Mouse (Mus musculus): ENCODE measurements around the gene Tmem221. TPM values are rescaled to one million over a fixed set of nuclear protein-coding genes. Genes with fewer than 3 reads are reported as not detected.

The Tmem221 gene
- polyA plus RNA-seq, 1 experiment from 2014 or later = 0.13 TPM

DNA sequence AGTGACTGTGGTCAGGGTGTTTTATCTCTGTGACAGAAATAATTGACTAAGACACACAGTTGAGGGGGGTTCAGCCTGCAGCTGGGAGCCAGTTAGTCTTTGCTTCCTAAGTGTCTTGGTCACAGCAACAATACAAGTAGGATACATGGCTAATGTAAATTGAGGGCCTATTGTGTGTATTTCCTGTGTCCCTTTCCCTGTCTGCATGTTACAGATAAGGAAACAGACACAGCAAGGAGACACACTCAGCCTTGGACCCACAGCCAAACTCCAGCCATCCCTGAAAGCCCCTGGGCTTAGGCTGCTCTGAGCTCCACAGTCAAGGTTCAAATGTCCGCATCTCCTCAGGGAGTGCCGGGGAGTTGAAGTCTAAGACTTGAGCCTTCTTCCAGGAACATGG, 4.0 kb downstream of the Tmem221 start:
- DNase-seq (ENCODE audit: low spot score) (no peak), ATAC-seq (replicated peaks; ENCODE audit: insufficient number of reproducible peaks, low FRiP score, low TSS enrichment, low read depth) (no peak)
- WGBS = 85% methylated on average over 2 of the region's 2 CpGs
- no peaks in the 10 kb centered on the region for H3K9me3 ChIP-seq (replicated peaks; ENCODE audit: control insufficient read depth, low read length)
- no peak overlapping the region for H3K9ac ChIP-seq (replicated peaks; ENCODE audit: low read length)
- H3K4me2 ChIP-seq (ENCODE audit: low read depth, low read length) = no peak overlapping the region
- H3K27ac ChIP-seq (replicated peaks; ENCODE audit: low read depth, low read length) = no peak overlapping the region
- no peak overlapping the region for H3K4me3 ChIP-seq (ENCODE audit: low read depth, low read length)
- peaks cover 32% of the 10 kb centered on the region for H3K27me3 ChIP-seq (ENCODE audit: control insufficient read depth, insufficient read depth, low read length)
- H3K4me1 ChIP-seq (ENCODE audit: control insufficient read depth, insufficient read depth, low read length) = peaks cover 6% of the 10 kb centered on the region; the same call in 1 of the 2 replicates
- no peaks in the 10 kb centered on the region for H3K36me3 ChIP-seq (replicated peaks; ENCODE audit: control insufficient read depth, insufficient read depth, low read depth, low read length)

DNA sequence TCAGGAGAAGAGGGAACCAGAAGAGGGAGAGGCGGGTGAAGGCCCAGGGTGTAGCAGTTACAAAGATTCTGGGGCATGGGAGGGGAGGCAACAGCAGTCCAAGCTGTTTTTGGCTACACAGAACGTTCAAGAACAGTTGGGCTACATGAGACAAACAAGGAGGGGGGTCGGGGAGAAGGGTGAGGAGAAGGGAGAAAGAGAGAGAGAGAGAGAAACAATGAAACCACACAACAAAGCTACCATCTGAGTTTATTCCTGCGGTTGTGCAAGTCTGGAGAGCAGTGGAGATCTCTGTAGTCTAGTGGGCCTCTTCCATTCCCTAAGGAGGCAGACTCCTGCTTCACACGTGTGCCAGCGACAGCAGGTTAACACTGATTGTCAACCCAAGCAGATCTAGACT, 4.7 kb downstream of the Tmem221 start:
- Histone ChIP-seq H3K27ac (replicated peaks; ENCODE audit: low read depth, low read length) (no peak overlapping the region), H3K4me1 (ENCODE audit: control insufficient read depth, insufficient read depth, low read length) (peaks cover 5% of the 10 kb centered on the region; the same call in 1 of the 2 replicates), H3K9me3 (replicated peaks; ENCODE audit: control insufficient read depth, low read length) (no peaks in the 10 kb centered on the region), H3K4me3 (ENCODE audit: low read depth, low read length) (no peak overlapping the region), H3K4me2 (ENCODE audit: low read depth, low read length) (no peak overlapping the region), H3K9ac (replicated peaks; ENCODE audit: low read length) (no peak overlapping the region), H3K27me3 (ENCODE audit: control insufficient read depth, insufficient read depth, low read length) (peaks cover 25% of the 10 kb centered on the region), H3K36me3 (replicated peaks; ENCODE audit: control insufficient read depth, insufficient read depth, low read depth, low read length) (no peaks in the 10 kb centered on the region)
- no peak for DNase-seq (ENCODE audit: low spot score)
- no peak for ATAC-seq (replicated peaks; ENCODE audit: insufficient number of reproducible peaks, low FRiP score, low TSS enrichment, low read depth)
- 75% methylated on average over 6 of the region's 6 CpGs for WGBS

- WGBS = 45% methylated on average over 6 of the region's 6 CpGs
- Histone ChIP-seq H3K9ac (replicated peaks; ENCODE audit: low read length) (no peak overlapping the region), H3K27ac (replicated peaks; ENCODE audit: low read depth, low read length) (no peak overlapping the region), H3K27me3 (ENCODE audit: control insufficient read depth, insufficient read depth, low read length) (peaks cover 13% of the 10 kb centered on the region), H3K4me3 (ENCODE audit: low read depth, low read length) (no peak overlapping the region), H3K4me1 (ENCODE audit: control insufficient read depth, insufficient read depth, low read length) (no peaks in the 10 kb centered on the region; the same call in 1 of the 2 replicates), H3K36me3 (replicated peaks; ENCODE audit: control insufficient read depth, insufficient read depth, low read depth, low read length) (no peaks in the 10 kb centered on the region), H3K9me3 (replicated peaks; ENCODE audit: control insufficient read depth, low read length) (no peaks in the 10 kb centered on the region), H3K4me2 (ENCODE audit: low read depth, low read length) (no peak overlapping the region)
- DNase-seq (ENCODE audit: low spot score) (no peak), ATAC-seq (replicated peaks; ENCODE audit: insufficient number of reproducible peaks, low FRiP score, low TSS enrichment, low read depth) (no peak)
These were observed 5.9 kb downstream of the Tmem221 start for GRCm38 (mm10) chr8:71552770-71553169.

DNA sequence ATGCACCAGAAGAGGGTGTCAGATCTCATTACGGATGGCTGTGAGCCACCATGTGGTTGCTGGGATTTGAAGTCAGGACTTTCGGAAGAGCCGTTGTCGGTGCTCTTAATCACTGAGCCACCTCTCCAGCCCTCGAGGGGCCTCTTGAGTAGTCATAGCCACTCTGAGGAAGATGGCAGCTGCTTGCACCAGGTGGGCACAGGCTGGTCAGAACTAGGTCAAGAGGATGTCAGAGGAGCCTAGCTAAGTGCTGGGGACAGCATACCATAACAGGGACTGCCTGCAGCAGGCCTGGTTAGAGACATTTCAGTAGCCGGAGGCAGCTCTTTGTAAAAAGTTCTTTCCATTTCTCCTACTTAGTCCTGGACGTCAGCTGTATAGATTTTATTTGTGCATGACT, 7.9 kb downstream of the Tmem221 start:
- DNase-seq (ENCODE audit: low spot score) = no peak
- Histone ChIP-seq H3K4me2 (ENCODE audit: low read depth, low read length) (no peak overlapping the region), H3K27me3 (ENCODE audit: control insufficient read depth, insufficient read depth, low read length) (no peaks in the 10 kb centered on the region; the same call in 1 of the 2 replicates), H3K9me3 (replicated peaks; ENCODE audit: control insufficient read depth, low read length) (no peaks in the 10 kb centered on the region), H3K9ac (replicated peaks; ENCODE audit: low read length) (no peak overlapping the region), H3K4me3 (ENCODE audit: low read depth, low read length) (no peak overlapping the region), H3K4me1 (ENCODE audit: control insufficient read depth, insufficient read depth, low read length) (no peaks in the 10 kb centered on the region; the same call in 1 of the 2 replicates), H3K36me3 (replicated peaks; ENCODE audit: control insufficient read depth, insufficient read depth, low read depth, low read length) (no peaks in the 10 kb centered on the region), H3K27ac (replicated peaks; ENCODE audit: low read depth, low read length) (no peak overlapping the region)
- ATAC-seq (replicated peaks; ENCODE audit: insufficient number of reproducible peaks, low FRiP score, low TSS enrichment, low read depth) = no peak
- WGBS = 63% methylated on average over 7 of the region's 7 CpGs

DNA sequence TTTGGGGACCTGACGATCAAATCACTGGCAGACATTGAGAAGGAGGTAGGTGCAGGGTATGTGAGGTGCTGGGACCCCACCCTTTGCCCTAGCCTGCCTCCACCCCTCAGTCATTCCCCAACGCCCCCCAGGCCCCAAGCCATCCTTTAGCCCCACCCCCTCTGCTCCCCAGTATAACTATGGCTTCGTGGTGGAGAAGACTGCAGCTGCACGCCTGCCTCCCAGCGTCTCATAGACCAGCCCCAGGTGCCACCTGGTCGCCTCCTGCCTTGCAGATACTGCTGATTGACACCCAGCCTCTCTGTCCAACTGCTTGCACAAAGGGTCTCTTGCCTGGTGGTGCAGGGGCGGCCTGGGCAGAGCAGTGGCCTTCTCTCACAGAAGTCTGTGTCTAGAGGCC, 11.1 kb downstream of the Tmem221 start:
- no peaks in the 10 kb centered on the region; the same call in 1 of the 2 replicates for H3K4me1 ChIP-seq (ENCODE audit: control insufficient read depth, insufficient read depth, low read length)
- ATAC-seq (replicated peaks; ENCODE audit: insufficient number of reproducible peaks, low FRiP score, low TSS enrichment, low read depth) (no peak), DNase-seq (ENCODE audit: low spot score) (no peak)
- no peaks in the 10 kb centered on the region for H3K36me3 ChIP-seq (replicated peaks; ENCODE audit: control insufficient read depth, insufficient read depth, low read depth, low read length)
- H3K4me3 ChIP-seq (ENCODE audit: low read depth, low read length) = no peak overlapping the region
- no peaks in the 10 kb centered on the region for H3K27me3 ChIP-seq (ENCODE audit: control insufficient read depth, insufficient read depth, low read length)
- 90% methylated on average over 7 of the region's 7 CpGs for whole genome bisulfite sequencing
- H3K9ac ChIP-seq (replicated peaks; ENCODE audit: low read length) = no peak overlapping the region
- no peaks in the 10 kb centered on the region for H3K9me3 ChIP-seq (replicated peaks; ENCODE audit: control insufficient read depth, low read length)
- no peak overlapping the region for H3K4me2 ChIP-seq (ENCODE audit: low read depth, low read length)
- H3K27ac ChIP-seq (replicated peaks; ENCODE audit: low read depth, low read length) = no peak overlapping the region

GRCm38 (mm10) chr8:71545053-71545452, 13.6 kb downstream of the Tmem221 start:
- WGBS = 89% methylated on average over 11 of the region's 11 CpGs

DNA sequence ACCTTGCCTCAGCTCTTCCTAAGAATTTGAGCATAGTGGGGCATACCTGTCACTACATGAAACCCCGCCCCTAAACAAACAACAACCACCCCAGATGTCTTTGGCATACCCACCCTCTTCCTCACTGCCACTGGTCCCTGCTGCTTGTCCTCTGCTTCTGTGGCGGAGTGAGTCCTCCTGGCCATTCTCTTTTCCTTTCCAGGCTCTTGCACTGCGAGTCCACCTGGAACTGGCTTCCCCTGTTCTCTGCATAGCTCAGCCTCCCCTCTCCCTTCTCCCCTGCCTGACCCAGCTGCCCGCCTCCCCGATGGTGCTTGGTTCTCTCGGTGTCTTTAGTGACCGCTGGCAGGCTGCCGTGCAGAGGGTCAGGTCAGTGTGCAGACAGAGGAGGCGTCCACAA, 14.9 kb downstream of the Tmem221 start:
- DNase-seq (ENCODE audit: low spot score) (no peak), ATAC-seq (replicated peaks; ENCODE audit: insufficient number of reproducible peaks, low FRiP score, low TSS enrichment, low read depth) (no peak)
- H3K9me3 ChIP-seq (replicated peaks; ENCODE audit: control insufficient read depth, low read length) = no peaks in the 10 kb centered on the region
- no peak overlapping the region for H3K9ac ChIP-seq (replicated peaks; ENCODE audit: low read length)
- no peaks in the 10 kb centered on the region for H3K4me1 ChIP-seq (ENCODE audit: control insufficient read depth, insufficient read depth, low read length)
- no peak overlapping the region; the same call in none of the 2 replicates for H3K4me2 ChIP-seq (ENCODE audit: low read depth, low read length)
- peak overlapping the region; percentile 80; the same call in 1 of the 2 replicates for H3K4me3 ChIP-seq (ENCODE audit: low read depth, low read length)
- no peaks in the 10 kb centered on the region for H3K36me3 ChIP-seq (replicated peaks; ENCODE audit: control insufficient read depth, insufficient read depth, low read depth, low read length)
- H3K27ac ChIP-seq (replicated peaks; ENCODE audit: low read depth, low read length) = no peak overlapping the region
- H3K27me3 ChIP-seq (ENCODE audit: control insufficient read depth, insufficient read depth, low read length) = no peaks in the 10 kb centered on the region
- WGBS = 91% methylated on average over 9 of the region's 9 CpGs

More at GRCm38 (mm10) chr8:71545053-71545452, 13.6 kb downstream of the Tmem221 start:
- Histone ChIP-seq H3K4me1 (ENCODE audit: control insufficient read depth, insufficient read depth, low read length) (no peaks in the 10 kb centered on the region), H3K9me3 (replicated peaks; ENCODE audit: control insufficient read depth, low read length) (no peaks in the 10 kb centered on the region), H3K4me3 (ENCODE audit: low read depth, low read length) (no peak overlapping the region), H3K27me3 (ENCODE audit: control insufficient read depth, insufficient read depth, low read length) (no peaks in the 10 kb centered on the region), H3K36me3 (replicated peaks; ENCODE audit: control insufficient read depth, insufficient read depth, low read depth, low read length) (no peaks in the 10 kb centered on the region), H3K4me2 (ENCODE audit: low read depth, low read length) (no peak overlapping the region), H3K9ac (replicated peaks; ENCODE audit: low read length) (no peak overlapping the region), H3K27ac (replicated peaks; ENCODE audit: low read depth, low read length) (no peak overlapping the region)
- no peak for ATAC-seq (replicated peaks; ENCODE audit: insufficient number of reproducible peaks, low FRiP score, low TSS enrichment, low read depth)
- no peak for DNase-seq (ENCODE audit: low spot score)

GRCm38 (mm10) chr8:71542632-71543343, 15.9 kb downstream of the Tmem221 start, which contains the start of gene Mvb12a:
TSS of gene Mvb12a (plus strand) at chr8:71542922.
- WGBS = under 1% methylated on average over 55 of the region's 55 CpGs
- peak within 1 kb of the TSS; percentile 80 for H3K4me3 ChIP-seq (ENCODE audit: low read depth, low read length)
- H3K27me3 ChIP-seq (ENCODE audit: control insufficient read depth, insufficient read depth, low read length) = no peaks in the 10 kb centered on the region
- H3K9me3 ChIP-seq (replicated peaks; ENCODE audit: control insufficient read depth, low read length) = no peaks in the 10 kb centered on the region
- no peaks in the 10 kb centered on the region for H3K36me3 ChIP-seq (replicated peaks; ENCODE audit: control insufficient read depth, insufficient read depth, low read depth, low read length)
- peak within 1 kb of the TSS; percentile 88 for H3K4me2 ChIP-seq (ENCODE audit: low read depth, low read length)
- H3K9ac ChIP-seq (replicated peaks; ENCODE audit: low read length) = peak within 1 kb of the TSS; percentile 75
- DNase-seq (ENCODE audit: low spot score) (peak; percentile 100), ATAC-seq (replicated peaks; ENCODE audit: insufficient number of reproducible peaks, low FRiP score, low TSS enrichment, low read depth) (peak; percentile 90)
- no peaks in the 10 kb centered on the region for H3K4me1 ChIP-seq (ENCODE audit: control insufficient read depth, insufficient read depth, low read length)
- no peak within 1 kb of the TSS for H3K27ac ChIP-seq (replicated peaks; ENCODE audit: low read depth, low read length)
